Mouse (Mus musculus): Measurements from ENCODE around the gene Grm1. TPM values are rescaled to one million over a fixed set of nuclear protein-coding genes. Genes with fewer than 3 reads are reported as not detected.

Gene Grm1
- polyA plus RNA-seq, 1 experiment from 2014 or later = 0.04 TPM

DNA sequence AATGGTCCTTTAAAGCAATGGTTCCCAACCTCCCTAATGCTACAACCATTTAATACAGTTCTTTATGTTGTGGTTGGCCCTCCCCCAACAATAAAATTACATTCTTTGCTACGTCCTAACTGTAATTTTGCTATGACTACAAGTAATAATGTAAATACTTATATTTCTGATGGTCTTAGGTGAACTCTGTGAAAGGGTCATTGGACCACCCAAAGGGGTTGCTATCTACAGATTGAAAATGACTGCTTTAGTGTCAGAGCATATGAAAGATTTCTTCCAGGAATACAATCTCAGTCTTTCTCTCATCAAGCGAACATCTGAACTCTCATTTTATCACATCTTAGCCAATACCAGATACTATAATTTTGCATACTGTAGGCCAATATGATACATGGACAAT, 321.4 kb downstream of the Grm1 start:
- 34% methylated on average over 2 of the region's 2 CpGs for WGBS
- peak overlapping the region; percentile 50; the same call in 1 of the 2 replicates for H3K27ac ChIP-seq (ENCODE audit: low read depth)
- H3K36me3 ChIP-seq (ENCODE audit: insufficient read depth) = no peaks in the 10 kb centered on the region
- DNase-seq (peak; percentile 63), ATAC-seq (ENCODE audit: insufficient read depth) (peak; percentile 84)
- no peaks in the 10 kb centered on the region for H3K4me1 ChIP-seq (ENCODE audit: insufficient read depth)
- H3K27me3 ChIP-seq (ENCODE audit: insufficient read depth, low read length) = no peaks in the 10 kb centered on the region
- no peak overlapping the region for H3K4me2 ChIP-seq
- H3K9me3 ChIP-seq (ENCODE audit: low read depth, low read length) = no peaks in the 10 kb centered on the region
- TF ChIP-seq CTCF (IDR thresholded peaks at IDR 0.05; ENCODE audit: low read depth) = no peak
- no peak overlapping the region for H3K9ac ChIP-seq
- H3K4me3 ChIP-seq (ENCODE audit: low read depth, low read length) = no peak overlapping the region

DNA sequence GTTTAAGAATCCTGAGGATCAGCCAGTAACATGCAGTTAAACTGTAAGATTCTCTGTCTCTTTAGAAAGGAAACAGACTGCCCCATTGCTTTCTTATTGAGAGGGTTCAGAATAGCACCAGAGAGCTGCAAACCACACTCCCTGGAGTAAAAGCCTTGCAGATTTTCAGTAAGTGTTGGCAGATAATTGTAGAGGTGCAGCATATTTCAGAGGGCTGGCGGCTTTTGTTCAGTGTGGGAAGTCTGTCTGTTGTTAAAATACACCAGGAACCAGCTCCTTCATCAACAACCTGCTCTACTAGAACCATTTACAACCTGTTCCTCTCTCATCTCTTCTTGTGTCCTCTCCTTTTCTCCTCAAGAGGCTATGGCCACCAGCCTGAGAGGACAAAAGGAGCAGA, 331.1 kb downstream of the Grm1 start:
- no peak overlapping the region for H3K9ac ChIP-seq
- H3K9me3 ChIP-seq (ENCODE audit: low read depth, low read length) = no peaks in the 10 kb centered on the region
- no peaks in the 10 kb centered on the region for H3K27me3 ChIP-seq (ENCODE audit: insufficient read depth, low read length)
- no peak for ATAC-seq (ENCODE audit: insufficient read depth)
- H3K36me3 ChIP-seq (ENCODE audit: insufficient read depth) = no peaks in the 10 kb centered on the region
- no peak for TF ChIP-seq CTCF (IDR thresholded peaks at IDR 0.05; ENCODE audit: low read depth)
- no peak for DNase-seq
- H3K4me1 ChIP-seq (ENCODE audit: insufficient read depth) = no peaks in the 10 kb centered on the region
- 82% methylated on average over 1 of the region's 1 CpGs for WGBS
- no peak overlapping the region for H3K4me3 ChIP-seq (ENCODE audit: low read depth, low read length)
- no peak overlapping the region for H3K27ac ChIP-seq (ENCODE audit: low read depth)
- no peak overlapping the region for H3K4me2 ChIP-seq

DNA sequence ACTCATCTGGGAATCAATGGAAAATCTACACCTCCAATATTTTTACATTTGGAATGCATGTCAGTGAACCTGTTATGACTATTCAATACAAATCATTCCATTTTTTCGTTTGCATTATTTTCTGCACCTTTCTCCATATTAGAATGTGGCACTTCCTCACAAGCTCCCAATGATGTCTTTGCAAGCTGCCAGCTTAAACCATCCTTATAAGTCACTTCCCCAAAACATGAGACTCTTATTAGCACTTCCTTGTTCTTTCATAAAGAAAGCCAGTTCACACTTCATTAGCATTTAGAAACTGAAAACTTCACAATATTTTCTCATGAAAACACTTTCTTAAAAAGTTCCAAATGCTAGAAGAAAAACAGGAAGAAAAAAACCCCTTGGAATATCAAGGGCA, 338.1 kb downstream of the Grm1 start:
- no peak for ATAC-seq (ENCODE audit: insufficient read depth)
- Histone ChIP-seq H3K9ac (no peak overlapping the region), H3K27ac (ENCODE audit: low read depth) (no peak overlapping the region), H3K4me2 (no peak overlapping the region), H3K27me3 (ENCODE audit: insufficient read depth, low read length) (no peaks in the 10 kb centered on the region), H3K4me1 (ENCODE audit: insufficient read depth) (no peaks in the 10 kb centered on the region), H3K4me3 (ENCODE audit: low read depth, low read length) (no peak overlapping the region), H3K36me3 (ENCODE audit: insufficient read depth) (no peaks in the 10 kb centered on the region), H3K9me3 (ENCODE audit: low read depth, low read length) (no peaks in the 10 kb centered on the region)
- no peak for DNase-seq
- 35% methylated on average over 1 of the region's 1 CpGs for WGBS
- no peak for TF ChIP-seq CTCF (IDR thresholded peaks at IDR 0.05; ENCODE audit: low read depth)

DNA sequence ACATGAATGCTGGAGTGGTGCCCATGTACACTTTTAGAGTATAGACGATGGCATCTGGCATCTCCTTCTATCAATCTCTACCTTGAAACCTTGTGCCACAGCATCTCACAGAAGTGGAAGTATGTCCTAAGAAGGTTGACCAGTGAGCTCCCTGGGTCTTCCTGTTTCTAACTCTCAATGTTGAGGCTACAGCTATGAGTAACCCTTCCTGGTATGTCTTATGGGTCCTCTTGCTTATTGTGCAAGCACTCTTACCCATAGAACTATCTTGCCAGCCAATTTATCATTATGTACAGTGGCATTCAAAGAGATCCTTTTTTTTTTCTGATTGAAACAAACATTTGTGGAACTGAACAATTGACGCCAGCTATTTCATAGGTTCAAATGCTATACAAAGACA, 340.0 kb downstream of the Grm1 start:
- no peak for ATAC-seq (ENCODE audit: insufficient read depth)

DNA sequence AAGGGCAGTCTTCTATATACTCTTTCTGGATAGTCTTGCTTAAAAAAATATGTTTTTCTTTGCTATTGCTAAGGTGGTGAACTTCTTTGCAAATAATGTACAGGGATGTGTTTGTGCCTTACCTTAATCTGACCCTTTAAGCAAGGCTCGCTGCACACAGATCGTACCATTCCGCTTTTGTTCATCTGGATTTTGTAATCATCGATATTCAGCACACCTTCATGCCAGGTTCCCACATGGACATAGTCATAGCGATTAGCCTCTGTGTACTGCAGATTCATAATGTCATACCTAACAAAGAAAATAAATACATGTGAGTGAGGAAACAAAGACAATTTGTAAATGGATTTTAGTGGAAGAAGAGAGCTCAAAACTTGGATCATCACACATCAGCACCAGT, 340.8 kb downstream of the Grm1 start:
- no peak for TF ChIP-seq CTCF (IDR thresholded peaks at IDR 0.05; ENCODE audit: low read depth)
- DNase-seq (no peak), ATAC-seq (ENCODE audit: insufficient read depth) (no peak)
- H3K36me3 ChIP-seq (ENCODE audit: insufficient read depth) = no peaks in the 10 kb centered on the region
- no peak overlapping the region for H3K4me2 ChIP-seq
- H3K9ac ChIP-seq = no peak overlapping the region
- no peak overlapping the region for H3K4me3 ChIP-seq (ENCODE audit: low read depth, low read length)
- no peak overlapping the region for H3K27ac ChIP-seq (ENCODE audit: low read depth)
- WGBS = 93% methylated on average over 5 of the region's 5 CpGs
- no peaks in the 10 kb centered on the region for H3K27me3 ChIP-seq (ENCODE audit: insufficient read depth, low read length)
- H3K4me1 ChIP-seq (ENCODE audit: insufficient read depth) = no peaks in the 10 kb centered on the region
- no peaks in the 10 kb centered on the region for H3K9me3 ChIP-seq (ENCODE audit: low read depth, low read length)

More for the DNA sequence above, 340.0 kb downstream of the Grm1 start:
- no peaks in the 10 kb centered on the region for H3K9me3 ChIP-seq (ENCODE audit: low read depth, low read length)
- 91% methylated on average over 2 of the region's 2 CpGs for WGBS
- no peak for TF ChIP-seq CTCF (IDR thresholded peaks at IDR 0.05; ENCODE audit: low read depth)
- H3K27ac ChIP-seq (ENCODE audit: low read depth) = no peak overlapping the region
- no peaks in the 10 kb centered on the region for H3K4me1 ChIP-seq (ENCODE audit: insufficient read depth)
- H3K27me3 ChIP-seq (ENCODE audit: insufficient read depth, low read length) = no peaks in the 10 kb centered on the region
- no peak for DNase-seq
- H3K4me2 ChIP-seq = no peak overlapping the region
- no peak overlapping the region for H3K9ac ChIP-seq
- H3K36me3 ChIP-seq (ENCODE audit: insufficient read depth) = no peaks in the 10 kb centered on the region
- no peak overlapping the region for H3K4me3 ChIP-seq (ENCODE audit: low read depth, low read length)

DNA sequence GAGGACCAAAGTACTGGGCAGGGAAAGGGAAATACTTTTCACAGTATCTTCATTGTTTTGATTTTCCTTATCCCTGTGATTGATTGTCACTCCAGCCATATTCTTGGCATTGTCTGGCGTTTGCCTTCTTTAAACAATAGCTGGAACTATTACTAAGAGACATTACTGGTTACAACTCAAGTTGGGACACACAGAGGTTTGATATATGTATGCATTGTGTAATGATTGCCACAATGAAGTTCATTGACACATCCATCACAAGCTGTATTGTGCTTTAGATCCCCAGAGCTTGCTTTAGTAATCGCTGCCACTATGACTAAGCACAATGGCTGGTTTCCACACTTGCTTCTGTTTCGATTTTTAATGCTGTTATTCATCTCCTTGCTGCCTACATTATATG, 341.4 kb downstream of the Grm1 start:
- no peak for TF ChIP-seq CTCF (IDR thresholded peaks at IDR 0.05; ENCODE audit: low read depth)
- Histone ChIP-seq H3K27ac (ENCODE audit: low read depth) (no peak overlapping the region), H3K4me1 (ENCODE audit: insufficient read depth) (no peaks in the 10 kb centered on the region), H3K4me3 (ENCODE audit: low read depth, low read length) (no peak overlapping the region), H3K4me2 (no peak overlapping the region), H3K9ac (no peak overlapping the region), H3K36me3 (ENCODE audit: insufficient read depth) (no peaks in the 10 kb centered on the region), H3K27me3 (ENCODE audit: insufficient read depth, low read length) (no peaks in the 10 kb centered on the region), H3K9me3 (ENCODE audit: low read depth, low read length) (no peaks in the 10 kb centered on the region)
- 55% methylated on average over 3 of the region's 3 CpGs for WGBS
- DNase-seq = peak; percentile 12
- ATAC-seq (ENCODE audit: insufficient read depth) = no peak

DNA sequence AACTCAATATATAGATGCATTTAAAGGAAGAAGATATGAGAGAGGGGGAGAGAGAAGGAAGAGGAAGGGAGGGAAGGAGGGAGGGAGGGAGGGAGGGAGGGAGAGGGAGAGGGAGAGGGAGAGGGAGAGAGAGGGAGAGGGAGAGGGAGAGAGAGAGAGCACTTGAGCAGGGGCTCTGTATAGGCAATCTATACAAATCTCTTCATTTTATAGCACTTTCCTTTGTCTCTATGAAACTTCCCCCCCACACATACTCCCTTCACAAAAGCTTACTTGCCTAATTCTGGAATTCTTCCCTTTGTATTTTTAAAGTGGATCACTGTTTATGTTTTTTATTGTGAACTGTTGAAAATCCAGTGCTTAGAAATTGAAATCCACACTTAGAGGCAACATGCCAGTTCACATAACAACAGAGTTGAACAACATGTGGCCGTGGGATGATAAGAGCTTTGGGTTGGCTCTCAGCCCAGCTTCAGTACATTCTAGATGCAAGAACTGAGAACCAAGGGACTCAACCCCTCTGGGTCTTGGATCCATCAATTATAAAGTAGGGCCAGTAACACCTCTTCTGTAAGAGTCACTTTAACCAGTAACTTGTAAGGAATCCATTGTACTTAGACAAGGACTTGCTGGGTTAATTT, 345.0 kb downstream of the Grm1 start:
- Histone ChIP-seq H3K9ac (no peak overlapping the region), H3K4me2 (no peak overlapping the region), H3K9me3 (ENCODE audit: low read depth, low read length) (no peaks in the 10 kb centered on the region), H3K4me1 (ENCODE audit: insufficient read depth) (no peaks in the 10 kb centered on the region), H3K4me3 (ENCODE audit: low read depth, low read length) (no peak overlapping the region), H3K27me3 (ENCODE audit: insufficient read depth, low read length) (no peaks in the 10 kb centered on the region), H3K36me3 (ENCODE audit: insufficient read depth) (no peaks in the 10 kb centered on the region), H3K27ac (ENCODE audit: low read depth) (peak overlapping the region; percentile 46; the same call in 1 of the 2 replicates)
- DNase-seq (peak; percentile 90), ATAC-seq (ENCODE audit: insufficient read depth) (peak; percentile 87; the same call in 1 of the 2 replicates)
- 40% methylated on average over 1 of the region's 1 CpGs for WGBS
- TF ChIP-seq CTCF (IDR thresholded peaks at IDR 0.05; ENCODE audit: low read depth) = no peak

Measured in lung, embryonic 14.5 days (tissue).